ENCODE assay signal across 26 mouse cellular contexts in the genomic region with DNA sequence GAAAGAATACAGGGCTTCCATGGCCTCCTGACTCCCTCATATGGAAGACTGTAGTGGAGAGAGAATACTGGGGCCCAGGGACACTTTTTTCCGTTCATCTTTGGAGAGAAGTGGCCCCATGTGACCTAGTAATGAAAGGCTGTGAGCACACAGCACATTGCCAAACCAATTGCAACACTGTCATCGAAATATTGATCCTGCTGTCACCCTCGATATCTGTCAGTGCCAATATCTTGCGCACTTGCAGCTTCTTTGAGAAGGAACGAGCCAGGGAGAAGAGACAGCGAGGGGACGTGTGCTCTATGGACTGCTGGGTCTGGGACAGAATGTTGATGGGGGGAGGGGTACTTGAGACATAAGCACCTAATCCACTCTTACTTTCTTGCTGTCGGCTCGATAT.
"Had no signal": no experiment of that assay in that cellular context is flagged by ENCODE, and none has a peak within 500 bp of the region (broad histone marks: within the 10 kb centered on the region; RNA-seq: fewer than 3 reads in every experiment).

No protein-coding gene starts in this region.

- H3K27me3 ChIP-seq: heart, embryonic 15.5 days; hindbrain, embryonic 12.5 days; intestine, embryonic 15.5 days had no signal

- ATAC-seq: forebrain, embryonic 16.5 days; hindbrain, embryonic 16.5 days; inflammation-experienced regulatory T-cells, adult 6 months; intestine, embryonic 15.5 days; intestine, postnatal 0 days had no signal

- H3K4me1 ChIP-seq: intestine, embryonic 15.5 days; limb, embryonic 10.5 days; limb, embryonic 12.5 days had no signal

- H3K36me3 ChIP-seq: heart, embryonic 13.5 days; heart, embryonic 15.5 days; hindbrain, embryonic 10.5 days; hindbrain, embryonic 12.5 days; intestine, embryonic 15.5 days; limb, embryonic 10.5 days; limb, embryonic 12.5 days had no signal

- H3K4me2 ChIP-seq: heart, embryonic 11.5 days; heart, embryonic 13.5 days; heart, embryonic 15.5 days; hindbrain, embryonic 12.5 days; hindbrain, embryonic 14.5 days; intestine, embryonic 15.5 days; limb, embryonic 12.5 days had no signal

- H3K27ac ChIP-seq: gastrocnemius, adult 2 months; heart, embryonic 13.5 days; heart, embryonic 15.5 days; hindbrain, embryonic 10.5 days; hindbrain, embryonic 12.5 days; hindbrain, embryonic 14.5 days; intestine, embryonic 15.5 days; layer of hippocampus, adult 2 months; left cerebral cortex, adult 2 months; limb, embryonic 10.5 days; limb, embryonic 12.5 days had no signal

- DNase-seq: gastrocnemius, adult 2 months; gastrocnemius, postnatal 10 days; gastrocnemius, postnatal 25 days; heart, postnatal 14 days; heart, postnatal 4 days; kidney, adult 18-20 months; kidney, adult 8-10 months; kidney, postnatal 10 days; kidney, postnatal 25 days; kidney, postnatal 4 days; liver had no signal

- H3K9ac ChIP-seq: heart, embryonic 13.5 days; heart, embryonic 15.5 days; hindbrain, embryonic 12.5 days; hindbrain, embryonic 14.5 days; intestine, embryonic 15.5 days; limb, embryonic 12.5 days had no signal

- H3K9me3 ChIP-seq: heart, embryonic 13.5 days; heart, embryonic 15.5 days; hindbrain, embryonic 10.5 days; hindbrain, embryonic 12.5 days; intestine, embryonic 15.5 days; limb, embryonic 10.5 days; limb, embryonic 12.5 days had no signal

- H3K4me3 ChIP-seq: gastrocnemius, adult 2 months; heart, embryonic 13.5 days; heart, embryonic 15.5 days; hindbrain, embryonic 10.5 days; hindbrain, embryonic 12.5 days; intestine, embryonic 15.5 days; layer of hippocampus, adult 2 months; left cerebral cortex, adult 2 months; limb, embryonic 10.5 days; limb, embryonic 12.5 days had no signal
